Mouse (Mus musculus) liver, embryonic 11.5 days (tissue): ENCODE measurements around the gene Lrrc38. TPM values are rescaled to one million over a fixed set of nuclear protein-coding genes. Genes with fewer than 3 reads are reported as not detected.

ENCODE experiments used
- ATAC-seq: fragments of 200-750 bp; cut with Nextera tagmentation; replicated peaks from 2 replicates; pipeline ENCODE4 v1.8.0; 2017; ENCODE audit warnings: moderate number of reproducible peaks, mild to moderate bottlenecking, moderate TSS enrichment, moderate library complexity; ENCODE audit not compliant: low FRiP score
- DNase-seq: peaks from one replicate; pipeline ENCODE4 v3.0.0-alpha.2; 2017; ENCODE audit warnings: low spot score
- H3K27ac ChIP-seq: fragments of 300-500 bp; sonication (generic); 2 replicates; pipeline ENCODE4 v1.5.1; 2014; ENCODE audit warnings: mild to moderate bottlenecking, low read depth, low read length, control low read depth
- H3K27me3 ChIP-seq: fragments of 300-500 bp; sonication (generic); replicated peaks from 2 replicates; pipeline ENCODE4 v1.6.1; 2014; ENCODE audit warnings: low read length, mixed read lengths; ENCODE audit not compliant: control insufficient read depth, insufficient read depth
- H3K36me3 ChIP-seq: fragments of 300-500 bp; sonication (generic); 2 replicates; pipeline ENCODE4 v1.6.1; 2014; ENCODE audit warnings: mild to moderate bottlenecking, low read length, moderate library complexity, mixed read lengths; ENCODE audit not compliant: control insufficient read depth, insufficient read depth
- H3K4me1 ChIP-seq: fragments of 300-500 bp; sonication (generic); replicated peaks from 2 replicates; pipeline ENCODE4 v1.6.1; 2014; ENCODE audit warnings: low read length, mixed read lengths; ENCODE audit not compliant: control insufficient read depth, insufficient read depth
- H3K4me2 ChIP-seq: fragments of 300-500 bp; sonication (generic); 2 replicates; pipeline ENCODE4 v1.6.1; 2014; ENCODE audit warnings: mild to moderate bottlenecking, control low read depth, moderate library complexity
- H3K4me3 ChIP-seq: fragments of 300-500 bp; sonication (generic); 2 replicates; pipeline ENCODE4 v1.5.1; 2014; ENCODE audit warnings: low read depth, low read length, control low read depth
- H3K9ac ChIP-seq: fragments of 300-500 bp; sonication (generic); 2 replicates; pipeline ENCODE4 v1.6.1; 2014; ENCODE audit warnings: low read depth, low read length, control low read depth
- H3K9me3 ChIP-seq: fragments of 300-500 bp; sonication (generic); 2 replicates; pipeline ENCODE4 v1.6.1; 2016; ENCODE audit warnings: low read length, inconsistent platforms, mixed read lengths; ENCODE audit not compliant: control insufficient read depth
- WGBS: fragments of 180-500 bp; shearing (Covaris S2); extraction: QIAGEN DNeasy Blood & Tissue Kit; methylation state at CpG from one replicate; pipeline ENCODE4 v1.1.7; 2014; 5-methylcytosine and 5-hydroxymethylcytosine counted together
- polyA plus RNA-seq: library from polyadenylated mRNA; unstranded; fragments of >200 nt; fragmentation: Nextera tagmentation; extraction: Ambion mirVana; gene quantifications from 2 replicates; pipeline ENCODE4 v1.2.1, GENCODE M21; 2014

Gene Lrrc38
- polyA plus RNA-seq, 1 experiment from 2014 or later: not detected

- no peak for ATAC-seq
- H3K4me2 ChIP-seq: no peak overlapping the region
- no peak overlapping the region for H3K9ac ChIP-seq
Observed at GRCm38 (mm10) chr4:143379480-143379879, 29.9 kb downstream of the Lrrc38 start.

GRCm38 (mm10) chr4:143379931-143380715 lies 30.6 kb downstream of the Lrrc38 start:
- Histone ChIP-seq H3K4me3 (no peak overlapping the region), H3K9me3 (no peaks in the 10 kb centered on the region), H3K4me2 (no peak overlapping the region), H3K27me3 (no peaks in the 10 kb centered on the region), H3K36me3 (no peaks in the 10 kb centered on the region), H3K27ac (no peak overlapping the region), H3K9ac (no peak overlapping the region), H3K4me1 (no peaks in the 10 kb centered on the region)
- ATAC-seq (no peak), DNase-seq (no peak)
- 31% methylated on average over 15 of the region's 15 CpGs for WGBS

More at GRCm38 (mm10) chr4:143379480-143379879, 29.9 kb downstream of the Lrrc38 start:
- Histone ChIP-seq H3K9me3 (no peaks in the 10 kb centered on the region), H3K27me3 (no peaks in the 10 kb centered on the region), H3K4me1 (no peaks in the 10 kb centered on the region), H3K27ac (no peak overlapping the region), H3K36me3 (no peaks in the 10 kb centered on the region), H3K4me3 (no peak overlapping the region)
- DNase-seq: no peak
- 50% methylated on average over 7 of the region's 7 CpGs for WGBS

DNA sequence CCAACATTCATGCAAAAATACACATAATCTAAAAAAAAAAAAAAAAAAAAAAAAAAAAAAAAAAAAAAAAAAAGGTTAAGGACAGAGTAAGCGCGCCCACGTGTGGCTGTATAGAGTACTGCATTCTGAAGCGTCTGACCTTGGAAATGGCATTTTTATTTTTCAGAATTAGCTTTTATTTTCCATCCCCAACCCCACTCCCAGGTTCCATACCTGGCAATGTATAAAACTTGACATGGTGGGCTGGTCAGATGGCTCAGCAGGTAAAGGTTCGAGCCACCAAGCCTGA lies 31.1 kb downstream of the Lrrc38 start:
- ATAC-seq (no peak), DNase-seq (no peak)
- Histone ChIP-seq H3K9ac (no peak overlapping the region), H3K4me1 (no peaks in the 10 kb centered on the region), H3K27ac (no peak overlapping the region), H3K4me3 (no peak overlapping the region), H3K9me3 (no peaks in the 10 kb centered on the region), H3K27me3 (no peaks in the 10 kb centered on the region), H3K4me2 (no peak overlapping the region), H3K36me3 (no peaks in the 10 kb centered on the region)
- 0% methylated on average over 5 of the region's 5 CpGs for WGBS

- H3K9ac ChIP-seq: no peak overlapping the region
- H3K36me3 ChIP-seq: no peaks in the 10 kb centered on the region
- no peak overlapping the region for H3K4me2 ChIP-seq
- no peaks in the 10 kb centered on the region for H3K27me3 ChIP-seq
- ATAC-seq: no peak
- DNase-seq: no peak
- no peaks in the 10 kb centered on the region for H3K9me3 ChIP-seq
- H3K4me3 ChIP-seq: no peak overlapping the region
- no peak overlapping the region for H3K27ac ChIP-seq
- WGBS: 71% methylated on average over 3 of the region's 3 CpGs
- no peaks in the 10 kb centered on the region for H3K4me1 ChIP-seq
Observed at GRCm38 (mm10) chr4:143382163-143382562, 32.6 kb downstream of the Lrrc38 start.

DNA sequence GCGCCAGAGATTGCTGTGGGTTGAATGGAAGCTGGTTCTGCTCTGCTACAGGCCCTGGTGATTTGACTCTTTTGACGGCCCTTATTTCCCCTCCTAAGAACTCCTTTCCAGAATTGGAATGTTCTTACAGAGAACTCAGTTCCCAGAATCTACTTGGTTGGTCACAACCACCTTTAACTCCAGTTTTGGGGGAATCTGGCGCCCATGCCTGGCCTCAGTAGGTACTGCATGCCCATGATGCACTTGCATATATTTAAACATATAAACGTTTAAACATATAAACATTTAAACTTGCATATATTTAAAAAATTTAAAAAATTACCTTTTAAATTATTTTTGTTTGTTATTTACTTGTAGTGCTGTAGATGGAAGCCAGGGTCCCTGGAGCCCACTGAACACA lies 34.1 kb downstream of the Lrrc38 start:
- Histone ChIP-seq H3K9ac (no peak overlapping the region), H3K27ac (no peak overlapping the region), H3K4me3 (no peak overlapping the region), H3K36me3 (no peaks in the 10 kb centered on the region), H3K4me1 (no peaks in the 10 kb centered on the region), H3K27me3 (no peaks in the 10 kb centered on the region), H3K4me2 (no peak overlapping the region), H3K9me3 (no peaks in the 10 kb centered on the region)
- DNase-seq (no peak), ATAC-seq (no peak)
- WGBS: 47% methylated on average over 4 of the region's 4 CpGs

- Histone ChIP-seq H3K9me3 (no peaks in the 10 kb centered on the region), H3K27me3 (no peaks in the 10 kb centered on the region), H3K9ac (0 out of 2 replicates have a peak overlapping the region, but pooled peaks have one; percentile 14), H3K4me2 (peak overlapping the region; percentile 54), H3K4me1 (no peaks in the 10 kb centered on the region), H3K27ac (no peak overlapping the region), H3K4me3 (peak overlapping the region; percentile 32), H3K36me3 (no peaks in the 10 kb centered on the region)
- ATAC-seq (peak; percentile 85), DNase-seq (peak; percentile 61)
- WGBS: 10% methylated on average over 39 of the region's 43 CpGs
Observed at GRCm38 (mm10) chr4:143388955-143389702, 39.6 kb downstream of the Lrrc38 start.

DNA sequence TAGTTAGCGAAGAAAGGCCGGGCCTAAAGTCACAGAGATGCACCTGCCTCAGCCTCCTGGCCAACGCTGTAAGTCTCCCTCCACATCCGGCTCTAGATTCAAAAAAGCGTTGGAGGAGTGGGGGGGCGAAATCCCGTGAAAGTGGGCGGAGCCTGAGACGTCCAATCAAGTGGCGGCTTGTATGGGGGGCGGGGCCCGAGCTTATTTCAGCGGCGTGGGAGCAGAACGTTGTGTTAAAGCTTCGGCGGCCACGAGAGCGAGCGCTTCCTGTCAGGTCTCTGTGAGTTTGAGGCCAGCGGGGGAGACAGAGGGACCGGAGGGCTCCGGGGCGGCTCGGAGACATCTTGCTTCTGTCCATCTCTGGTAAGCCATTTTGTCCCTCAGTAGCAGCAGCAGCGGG lies 44.6 kb downstream of the Lrrc38 start, which contains the start of gene Pramel1:
Gene Pramel1, plus strand, starts transcription at position 248 of the 400 bp plus-strand sequence.
- no peaks in the 10 kb centered on the region for H3K9me3 ChIP-seq
- no peaks in the 10 kb centered on the region for H3K4me1 ChIP-seq
- H3K27ac ChIP-seq: no peak within 1 kb of the TSS
- no peak within 1 kb of the TSS for H3K4me2 ChIP-seq
- DNase-seq (no peak), ATAC-seq (no peak)
- no peaks in the 10 kb centered on the region for H3K27me3 ChIP-seq
- H3K9ac ChIP-seq: no peak within 1 kb of the TSS
- no peaks in the 10 kb centered on the region for H3K36me3 ChIP-seq
- WGBS: 69% methylated on average over 26 of the region's 26 CpGs
- no peak within 1 kb of the TSS for H3K4me3 ChIP-seq

GRCm38 (mm10) chr4:143411566-143412218 lies 62.1 kb downstream of the Lrrc38 start:
- no peak overlapping the region for H3K27ac ChIP-seq
- no peaks in the 10 kb centered on the region for H3K27me3 ChIP-seq
- peak overlapping the region; percentile 44; the same call in 1 of the 2 replicates for H3K9ac ChIP-seq
- no peak for DNase-seq
- peaks cover 11% of the 10 kb centered on the region; the same call in 1 of the 2 replicates for H3K36me3 ChIP-seq
- peak overlapping the region; percentile 68 for H3K4me2 ChIP-seq
- 70% methylated on average over 5 of the region's 5 CpGs for WGBS
- H3K9me3 ChIP-seq: no peaks in the 10 kb centered on the region; the same call in 1 of the 2 replicates
- ATAC-seq: 0 out of 2 replicates have a peak, but pooled peaks have one; percentile 29
- peak overlapping the region; percentile 51 for H3K4me3 ChIP-seq
- H3K4me1 ChIP-seq: no peaks in the 10 kb centered on the region
